Mouse (Mus musculus): ENCODE results near the gene Nxpe5. TPM values are rescaled to one million over a fixed set of nuclear protein-coding genes. Genes with fewer than 3 reads are reported as not detected.

Nxpe5 gene
- polyA plus RNA-seq, 1 experiment from 2014 or later = not detected

DNA sequence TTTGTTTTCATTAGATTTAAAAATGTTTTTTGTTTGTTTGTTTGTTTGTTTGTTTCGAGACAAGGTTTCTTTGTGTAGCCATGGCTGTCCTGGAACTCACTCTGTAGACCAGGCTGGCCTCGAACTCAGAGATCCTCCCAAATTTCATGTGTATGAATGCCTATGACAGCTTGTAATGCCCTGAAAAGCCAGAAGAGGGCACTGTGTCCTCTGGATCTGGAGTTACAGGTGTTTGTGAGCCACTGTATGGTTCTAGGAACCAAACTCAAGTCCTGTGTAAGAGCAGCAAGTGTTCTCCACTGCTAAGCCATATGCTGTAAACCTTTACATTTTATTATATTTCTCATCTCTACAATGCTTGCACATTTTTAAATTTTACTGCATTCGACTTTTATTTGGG, 62.2 kb downstream of the Nxpe5 start:
- H3K27ac ChIP-seq (ENCODE audit: low read depth, low read length) = no peak overlapping the region
- H3K9me3 ChIP-seq (ENCODE audit: control insufficient read depth, low read length) = no peaks in the 10 kb centered on the region
- 77% methylated on average over 3 of the region's 3 CpGs for WGBS
- H3K27me3 ChIP-seq (ENCODE audit: control insufficient read depth, insufficient read depth, low read length) = no peaks in the 10 kb centered on the region
- no peaks in the 10 kb centered on the region for H3K36me3 ChIP-seq (ENCODE audit: control insufficient read depth, insufficient read depth, low read length)
- H3K4me2 ChIP-seq (ENCODE audit: low read depth, low read length, severe bottlenecking) = no peak overlapping the region
- H3K4me1 ChIP-seq (replicated peaks; ENCODE audit: control insufficient read depth, insufficient read depth, low read length) = no peaks in the 10 kb centered on the region
- DNase-seq (ENCODE audit: low spot score) (no peak), ATAC-seq (replicated peaks; ENCODE audit: low FRiP score) (no peak)
- no peak overlapping the region for H3K9ac ChIP-seq (ENCODE audit: low read length)
- H3K4me3 ChIP-seq (ENCODE audit: low read depth, low read length) = no peak overlapping the region

DNA sequence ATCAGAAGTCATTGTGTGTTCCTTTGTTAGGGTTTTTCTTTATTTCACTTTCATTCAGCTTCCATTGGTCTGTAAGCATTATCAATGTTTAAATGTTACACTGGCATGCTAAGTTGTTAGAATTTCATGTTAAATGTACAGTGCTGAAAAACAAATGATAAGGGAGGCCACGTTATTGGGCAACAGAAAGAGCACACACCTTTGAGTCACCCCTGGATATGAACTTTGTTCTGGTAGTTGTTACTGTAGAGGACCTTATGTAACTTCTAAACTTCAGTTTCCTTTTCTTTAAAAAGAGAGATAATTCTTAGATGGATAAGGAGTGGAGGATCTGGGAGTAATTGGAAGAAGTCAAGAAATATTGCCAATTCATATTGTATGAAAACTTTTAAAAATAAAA, 65.9 kb downstream of the Nxpe5 start:
- no peak for ATAC-seq (replicated peaks; ENCODE audit: low FRiP score)
- DNase-seq (ENCODE audit: low spot score) = no peak
- H3K9ac ChIP-seq (ENCODE audit: low read length) = no peak overlapping the region
- no peak overlapping the region for H3K4me2 ChIP-seq (ENCODE audit: low read depth, low read length, severe bottlenecking)
- H3K4me3 ChIP-seq (ENCODE audit: low read depth, low read length) = no peak overlapping the region
- no peaks in the 10 kb centered on the region for H3K27me3 ChIP-seq (ENCODE audit: control insufficient read depth, insufficient read depth, low read length)
- no peaks in the 10 kb centered on the region for H3K9me3 ChIP-seq (ENCODE audit: control insufficient read depth, low read length)
- H3K4me1 ChIP-seq (replicated peaks; ENCODE audit: control insufficient read depth, insufficient read depth, low read length) = no peaks in the 10 kb centered on the region
- no peaks in the 10 kb centered on the region for H3K36me3 ChIP-seq (ENCODE audit: control insufficient read depth, insufficient read depth, low read length)
- WGBS = 78% methylated on average over 1 of the region's 1 CpGs
- no peak overlapping the region for H3K27ac ChIP-seq (ENCODE audit: low read depth, low read length)

DNA sequence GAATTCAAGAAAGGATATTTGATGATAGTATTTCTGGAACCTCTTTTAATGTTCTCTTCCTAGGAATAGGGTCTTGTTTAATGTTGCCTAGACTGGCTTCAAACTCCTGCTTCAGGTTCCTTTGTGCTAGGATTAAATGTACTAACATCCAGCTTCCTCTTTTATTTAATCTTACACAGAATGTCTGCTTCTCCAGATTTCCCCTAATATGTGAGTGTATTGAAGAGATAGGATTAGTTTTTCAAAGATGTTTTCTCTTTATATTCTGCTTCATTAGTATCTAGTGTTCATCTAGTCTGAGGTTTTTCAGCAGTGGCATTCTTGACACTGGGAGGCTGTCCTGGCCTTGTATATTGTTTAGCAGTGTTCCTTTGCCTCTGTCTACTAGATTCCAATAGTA, 68.5 kb downstream of the Nxpe5 start:
- Histone ChIP-seq H3K36me3 (ENCODE audit: control insufficient read depth, insufficient read depth, low read length) (no peaks in the 10 kb centered on the region), H3K9ac (ENCODE audit: low read length) (no peak overlapping the region), H3K27ac (ENCODE audit: low read depth, low read length) (no peak overlapping the region), H3K4me3 (ENCODE audit: low read depth, low read length) (no peak overlapping the region), H3K27me3 (ENCODE audit: control insufficient read depth, insufficient read depth, low read length) (no peaks in the 10 kb centered on the region), H3K4me2 (ENCODE audit: low read depth, low read length, severe bottlenecking) (no peak overlapping the region), H3K4me1 (replicated peaks; ENCODE audit: control insufficient read depth, insufficient read depth, low read length) (no peaks in the 10 kb centered on the region), H3K9me3 (ENCODE audit: control insufficient read depth, low read length) (no peaks in the 10 kb centered on the region)
- ATAC-seq (replicated peaks; ENCODE audit: low FRiP score) = no peak
- DNase-seq (ENCODE audit: low spot score) = no peak

DNA sequence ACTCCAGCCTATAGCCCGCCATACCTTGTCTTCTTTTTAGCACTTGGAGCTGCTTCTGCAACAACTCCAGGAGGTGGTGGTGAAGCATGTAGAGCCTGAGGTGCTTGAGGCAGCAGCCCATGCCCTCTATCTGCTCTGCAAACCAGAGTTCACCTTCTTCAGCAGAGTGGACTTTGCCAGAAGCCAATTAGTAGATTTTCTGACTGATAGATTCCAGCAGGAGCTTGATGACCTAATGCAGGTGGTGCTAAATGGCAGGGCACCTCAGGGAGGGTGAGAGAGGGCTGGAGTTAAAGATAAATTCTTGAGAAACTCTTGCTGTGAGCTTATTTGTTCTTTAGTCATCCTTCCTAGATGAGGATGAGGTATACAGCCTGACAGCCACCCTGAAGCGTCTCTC, 73.9 kb downstream of the Nxpe5 start:
- H3K27me3 ChIP-seq (ENCODE audit: control insufficient read depth, insufficient read depth, low read length) = no peaks in the 10 kb centered on the region
- no peaks in the 10 kb centered on the region for H3K9me3 ChIP-seq (ENCODE audit: control insufficient read depth, low read length)
- ATAC-seq (replicated peaks; ENCODE audit: low FRiP score) (no peak), DNase-seq (ENCODE audit: low spot score) (no peak)
- H3K36me3 ChIP-seq (ENCODE audit: control insufficient read depth, insufficient read depth, low read length) = no peaks in the 10 kb centered on the region
- no peak overlapping the region for H3K27ac ChIP-seq (ENCODE audit: low read depth, low read length)
- H3K4me3 ChIP-seq (ENCODE audit: low read depth, low read length) = no peak overlapping the region
- no peak overlapping the region for H3K4me2 ChIP-seq (ENCODE audit: low read depth, low read length, severe bottlenecking)
- H3K4me1 ChIP-seq (replicated peaks; ENCODE audit: control insufficient read depth, insufficient read depth, low read length) = no peaks in the 10 kb centered on the region
- WGBS = 86% methylated on average over 2 of the region's 2 CpGs
- H3K9ac ChIP-seq (ENCODE audit: low read length) = no peak overlapping the region

Other genes starting within 250 kb of the Nxpe5 start
- gene Azgp1, start 244.4 kb upstream of the Nxpe5 start, polyA plus RNA-seq (2014; fragmentation: Nextera tagmentation; extraction: Ambion mirVana) = not detected in 2 replicates
- not detected in 2 replicates for gene Smok3a, start 204.6 kb upstream of the Nxpe5 start, polyA plus RNA-seq (2014; fragmentation: Nextera tagmentation; extraction: Ambion mirVana)
- gene Smok3b, start 204.5 kb upstream of the Nxpe5 start, polyA plus RNA-seq (2014; fragmentation: Nextera tagmentation; extraction: Ambion mirVana) = not detected in 2 replicates
- gene Smok3c, start 172.7 kb upstream of the Nxpe5 start, polyA plus RNA-seq (2014; fragmentation: Nextera tagmentation; extraction: Ambion mirVana) = not detected in 2 replicates
- 34.0 and 34.2 TPM in 2 replicates for gene Zkscan1, start 140.8 kb upstream of the Nxpe5 start, polyA plus RNA-seq (2014; fragmentation: Nextera tagmentation; extraction: Ambion mirVana)
- gene Zscan21, start 109.0 kb upstream of the Nxpe5 start, polyA plus RNA-seq (2014; fragmentation: Nextera tagmentation; extraction: Ambion mirVana) = 106 and 112 TPM in 2 replicates
- gene Zfp113, start 70.2 kb upstream of the Nxpe5 start, polyA plus RNA-seq (2014; fragmentation: Nextera tagmentation; extraction: Ambion mirVana) = 35.2 and 39.9 TPM in 2 replicates
- 248 and 275 TPM in 2 replicates for gene Cops6, start 64.8 kb upstream of the Nxpe5 start, polyA plus RNA-seq (2014; fragmentation: Nextera tagmentation; extraction: Ambion mirVana)
- 24.0 and 24.1 TPM in 2 replicates for gene Ap4m1, start 53.9 kb upstream of the Nxpe5 start, polyA plus RNA-seq (2014; fragmentation: Nextera tagmentation; extraction: Ambion mirVana)
- 370 and 373 TPM in 2 replicates for gene Mcm7, start 53.5 kb upstream of the Nxpe5 start, polyA plus RNA-seq (2014; fragmentation: Nextera tagmentation; extraction: Ambion mirVana)
- gene Taf6, start 38.4 kb upstream of the Nxpe5 start, polyA plus RNA-seq (2014; fragmentation: Nextera tagmentation; extraction: Ambion mirVana) = 150 and 155 TPM in 2 replicates
- gene Cnpy4, start 38.4 kb upstream of the Nxpe5 start, polyA plus RNA-seq (2014; fragmentation: Nextera tagmentation; extraction: Ambion mirVana) = 49.8 and 56.6 TPM in 2 replicates
- 9.0 and 10.9 TPM in 2 replicates for gene Mblac1, start 31.6 kb upstream of the Nxpe5 start, polyA plus RNA-seq (2014; fragmentation: Nextera tagmentation; extraction: Ambion mirVana)
- gene Lamtor4, start 29.6 kb downstream of the Nxpe5 start, polyA plus RNA-seq (2014; fragmentation: Nextera tagmentation; extraction: Ambion mirVana) = 38.6 and 39.9 TPM in 2 replicates
- gene BC037034, start 38.1 kb downstream of the Nxpe5 start, polyA plus RNA-seq (2014; fragmentation: Nextera tagmentation; extraction: Ambion mirVana) = 9.3 and 11.8 TPM in 2 replicates
- 1.7 and 4.6 TPM in 2 replicates for gene Gal3st4, start 46.9 kb downstream of the Nxpe5 start, polyA plus RNA-seq (2014; fragmentation: Nextera tagmentation; extraction: Ambion mirVana)
- 0.05 and 0.08 TPM in 2 replicates for gene Gm43720, start 54.1 kb downstream of the Nxpe5 start, polyA plus RNA-seq (2014; fragmentation: Nextera tagmentation; extraction: Ambion mirVana)
- 14.7 and 17.6 TPM in 2 replicates for gene Gpc2, start 54.1 kb downstream of the Nxpe5 start, polyA plus RNA-seq (2014; fragmentation: Nextera tagmentation; extraction: Ambion mirVana)
- 5.4 and 5.7 TPM in 2 replicates for gene Stag3, start 54.3 kb downstream of the Nxpe5 start, polyA plus RNA-seq (2014; fragmentation: Nextera tagmentation; extraction: Ambion mirVana)
- not detected in 2 replicates for gene Pvrig, start 116.1 kb downstream of the Nxpe5 start, polyA plus RNA-seq (2014; fragmentation: Nextera tagmentation; extraction: Ambion mirVana)
- gene Zfp157, start 215.6 kb downstream of the Nxpe5 start, polyA plus RNA-seq (2014; fragmentation: Nextera tagmentation; extraction: Ambion mirVana) = 50.4 and 53.7 TPM in 2 replicates

All from forebrain, embryonic 11.5 days (tissue).